Mouse (Mus musculus): ENCODE measurements at regions not wholly inside any gene's neighbourhood (a gene's known extent, or its start where the extent isn't known, plus 50 kb on each side); places are given as distances from the start of the nearest gene placed in this dataset.

- TF ChIP-seq EP300 (IDR thresholded peaks at IDR 0.05) (no peak), CTCF (IDR thresholded peaks at IDR 0.05) (no peak)
These were observed 576.1 kb downstream of the Nfib start for GRCm38 (mm10) chr4:82129471-82129870.

Data from lung, postnatal 0 days (tissue).